Mouse (Mus musculus) thymus, adult 2 months (tissue): ENCODE measurements around the gene Gadd45a. TPM values are rescaled to one million over a fixed set of nuclear protein-coding genes. Genes with fewer than 3 reads are reported as not detected.

ENCODE experiments used
- DNase-seq: peaks from one replicate; pipeline ENCODE4 v3.0.0; 2021
- H3K27ac ChIP-seq: fragments of 200-500 bp; 2 replicates; pipeline ENCODE4 v1.5.1; 2012; ENCODE audit warnings: low read length, control low read depth; ENCODE audit not compliant: control insufficient read depth, insufficient read depth
- H3K27me3 ChIP-seq: fragments of 200-500 bp; 2 replicates; pipeline ENCODE4 v1.6.1; 2012; ENCODE audit warnings: mild to moderate bottlenecking, low read length, moderate library complexity, mixed read lengths; ENCODE audit not compliant: control insufficient read depth, insufficient read depth
- H3K36me3 ChIP-seq: fragments of 200-500 bp; 2 replicates; pipeline ENCODE4 v1.6.1; 2012; ENCODE audit warnings: mild to moderate bottlenecking, low read length, moderate library complexity; ENCODE audit not compliant: control insufficient read depth, insufficient read depth
- H3K4me1 ChIP-seq: fragments of 200-500 bp; replicated peaks from 2 replicates; pipeline ENCODE4 v1.6.1; 2012; ENCODE audit warnings: low read length; ENCODE audit not compliant: control insufficient read depth, insufficient read depth
- H3K4me3 ChIP-seq: fragments of 200-500 bp; 2 replicates; pipeline ENCODE4 v1.5.1; 2012; ENCODE audit warnings: mild to moderate bottlenecking, low read length, control low read depth, moderate library complexity; ENCODE audit not compliant: control insufficient read depth, insufficient read depth
- CTCF ChIP-seq: fragments of 200-500 bp; IDR thresholded peaks from 2 replicates; pipeline ENCODE4 v1.5.1; 2012; ENCODE audit warnings: mild to moderate bottlenecking, control low read depth, low read length, moderate library complexity, borderline replicate concordance; ENCODE audit not compliant: control insufficient read depth, poor library complexity, insufficient read depth; ENCODE audit errors: extremely low read depth
- POLR2A ChIP-seq: fragments of 200-500 bp; IDR thresholded peaks from 2 replicates; pipeline ENCODE4 v1.6.1; 2012; ENCODE audit warnings: mild to moderate bottlenecking, low read length, control low read depth, moderate library complexity; ENCODE audit not compliant: control insufficient read depth, poor library complexity, insufficient read depth; ENCODE audit errors: extremely low read depth
- WGBS: fragments of 180-500 bp; shearing (Covaris S2); methylation state at CpG from one replicate; pipeline ENCODE4 v1.1.7; 2018; 5-methylcytosine and 5-hydroxymethylcytosine counted together
- polyA plus RNA-seq: library from polyadenylated mRNA; depleted of rRNA; stranded (reverse); fragments of >200 nt; gene quantifications from 2 replicates; pipeline ENCODE4 v1.2.3, GENCODE M21; 2012

The Gadd45a gene
- polyA plus RNA-seq, 1 experiment: 44.9 TPM

DNA sequence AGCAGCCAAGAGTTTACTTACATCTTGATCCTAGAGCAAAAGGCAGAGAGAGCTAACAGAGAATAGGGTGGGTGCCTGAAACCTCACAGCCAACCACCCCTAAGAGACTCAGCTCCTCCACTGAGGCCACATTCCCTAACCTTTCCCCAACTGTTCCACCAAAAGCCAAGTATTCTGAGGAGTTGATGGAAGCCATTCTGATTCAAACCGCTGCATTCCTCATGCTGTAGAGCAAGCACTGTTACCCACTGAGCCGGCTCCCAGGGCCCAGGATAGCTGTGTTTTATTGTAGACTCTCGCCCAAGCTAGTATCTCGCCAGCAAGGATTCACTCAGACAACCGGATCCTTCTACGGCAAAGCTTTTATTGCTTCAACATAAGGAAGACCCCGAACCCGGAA is 42.3 kb downstream of the Gadd45a start:
- DNase-seq: no peak
- Histone ChIP-seq H3K27me3 (no peaks in the 10 kb centered on the region), H3K4me3 (no peak overlapping the region), H3K36me3 (no peaks in the 10 kb centered on the region), H3K27ac (no peak overlapping the region), H3K4me1 (no peaks in the 10 kb centered on the region; the same call in 1 of the 2 replicates)
- WGBS: 97% methylated on average over 8 of the region's 8 CpGs
- TF ChIP-seq CTCF: no peak
- no peak for TF ChIP-seq POLR2A

DNA sequence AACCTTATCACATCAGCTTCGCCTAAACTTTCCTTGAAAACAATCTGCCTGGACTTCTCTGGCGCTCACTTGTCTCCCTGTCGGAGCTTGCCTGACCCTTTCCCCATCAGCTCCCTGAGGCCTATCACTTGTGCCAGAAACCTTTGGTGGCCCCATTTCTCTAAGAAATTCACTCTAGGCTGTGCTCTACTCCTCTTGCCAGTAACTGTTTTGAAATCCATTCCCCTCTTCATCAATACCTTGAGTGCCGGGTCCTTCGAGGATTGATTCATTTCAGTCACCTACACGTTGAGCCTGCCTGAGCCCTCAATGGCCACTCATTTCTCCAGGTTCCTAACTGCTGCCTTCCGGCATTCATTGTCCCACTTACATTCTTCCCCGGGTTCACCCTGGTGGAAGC is 44.5 kb downstream of the Gadd45a start:
- TF ChIP-seq CTCF (no peak), POLR2A (no peak)
- no peak overlapping the region for H3K4me3 ChIP-seq
- H3K36me3 ChIP-seq: no peaks in the 10 kb centered on the region
- no peak for DNase-seq
- H3K4me1 ChIP-seq: no peaks in the 10 kb centered on the region
- 93% methylated on average over 8 of the region's 8 CpGs for WGBS
- H3K27me3 ChIP-seq: no peaks in the 10 kb centered on the region
- H3K27ac ChIP-seq: no peak overlapping the region

DNA sequence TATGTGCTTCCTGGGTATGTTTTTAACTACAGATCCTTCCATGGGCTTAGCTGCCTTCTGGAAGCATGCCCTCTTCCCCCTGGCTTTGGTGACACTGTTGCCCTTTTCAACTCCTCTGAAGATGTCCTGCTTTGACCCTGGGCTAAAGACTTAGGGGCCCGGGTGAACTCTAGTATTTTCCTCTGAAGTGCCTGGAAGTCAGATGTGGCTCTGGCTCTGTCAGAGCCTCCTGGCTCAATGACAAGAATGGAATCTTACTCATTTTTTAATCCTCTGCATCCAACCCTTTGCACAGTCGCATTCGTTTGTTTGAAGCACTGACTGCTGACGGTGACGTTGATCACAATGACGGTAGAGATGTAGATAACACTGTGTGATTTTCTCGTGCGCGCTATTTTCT is 45.0 kb downstream of the Gadd45a start:
- Histone ChIP-seq H3K4me1 (peaks cover 3% of the 10 kb centered on the region), H3K36me3 (no peaks in the 10 kb centered on the region), H3K4me3 (no peak overlapping the region), H3K27ac (no peak overlapping the region), H3K27me3 (no peaks in the 10 kb centered on the region)
- 91% methylated on average over 9 of the region's 9 CpGs for WGBS
- TF ChIP-seq CTCF (no peak), POLR2A (no peak)
- no peak for DNase-seq

DNA sequence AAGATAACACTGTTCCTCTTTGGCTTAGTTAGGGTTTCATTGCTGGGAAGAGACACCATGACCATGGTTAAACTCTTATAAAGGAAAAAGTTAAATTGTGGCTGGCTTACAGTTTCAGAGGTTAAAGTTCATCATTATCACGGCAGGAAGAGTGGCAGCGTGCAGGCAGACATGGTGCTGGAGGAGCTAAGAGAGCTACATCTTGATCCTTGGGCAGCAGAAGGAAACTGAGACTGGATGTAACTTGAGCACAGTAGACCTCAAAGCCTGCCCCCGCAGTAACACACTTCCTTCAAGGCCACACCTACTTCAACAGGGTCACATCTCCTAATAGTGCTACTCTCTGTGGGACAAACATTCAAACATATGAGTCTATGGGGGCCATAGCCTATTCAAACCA is 47.7 kb downstream of the Gadd45a start:
- peaks cover 3% of the 10 kb centered on the region for H3K4me1 ChIP-seq
- 59% methylated on average over 3 of the region's 3 CpGs for WGBS

DNA sequence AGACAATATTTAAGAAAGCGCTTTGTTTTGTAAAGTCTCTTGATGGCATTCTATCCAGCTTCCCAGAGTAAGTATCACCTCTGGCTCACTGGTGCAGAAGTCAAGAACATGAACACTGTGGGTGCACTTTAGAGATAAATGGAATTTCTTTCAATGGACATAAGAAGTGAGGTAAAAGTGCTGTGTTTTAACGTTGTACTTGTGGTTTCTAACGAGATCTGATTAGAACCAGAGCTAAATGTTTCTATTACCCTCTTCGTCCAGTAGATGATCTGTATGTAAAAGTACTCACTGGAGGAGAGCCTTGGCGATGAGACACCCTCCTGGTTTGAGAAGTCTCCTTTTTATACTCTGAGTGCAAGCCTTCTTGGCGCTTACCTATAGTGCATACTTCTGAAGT is 48.2 kb downstream of the Gadd45a start:
- Histone ChIP-seq H3K27ac (no peak overlapping the region), H3K4me3 (no peak overlapping the region), H3K27me3 (no peaks in the 10 kb centered on the region), H3K36me3 (no peaks in the 10 kb centered on the region), H3K4me1 (peaks cover 3% of the 10 kb centered on the region)
- WGBS: 86% methylated on average over 6 of the region's 6 CpGs
- no peak for TF ChIP-seq CTCF
- DNase-seq: no peak

More for the DNA sequence above, 47.7 kb downstream of the Gadd45a start:
- no peak for DNase-seq
- no peak overlapping the region for H3K27ac ChIP-seq
- no peak for TF ChIP-seq CTCF
- no peaks in the 10 kb centered on the region for H3K36me3 ChIP-seq
- H3K27me3 ChIP-seq: no peaks in the 10 kb centered on the region
- H3K4me3 ChIP-seq: no peak overlapping the region

DNA sequence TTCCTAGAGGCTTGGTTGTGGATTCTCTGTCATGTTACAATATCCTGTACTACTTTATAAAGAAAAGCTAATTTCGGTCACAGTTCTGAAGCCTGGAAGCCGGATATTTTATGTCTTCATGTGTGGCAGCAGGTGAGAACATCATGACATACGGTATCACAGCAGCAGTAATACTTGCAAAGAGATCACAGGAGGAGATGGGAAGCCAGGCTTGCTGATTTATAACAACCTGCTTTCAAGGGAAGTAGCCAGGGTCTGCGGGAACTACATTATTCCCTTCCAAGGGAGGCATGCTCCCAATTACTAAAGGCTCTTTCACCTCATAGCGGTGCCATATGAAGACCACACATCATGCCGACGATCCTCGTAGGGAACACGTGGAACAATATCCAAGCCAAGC is 48.9 kb downstream of the Gadd45a start:
- Histone ChIP-seq H3K27me3 (no peaks in the 10 kb centered on the region), H3K4me3 (no peak overlapping the region), H3K36me3 (no peaks in the 10 kb centered on the region), H3K4me1 (peaks cover 3% of the 10 kb centered on the region), H3K27ac (no peak overlapping the region)
- 97% methylated on average over 9 of the region's 9 CpGs for WGBS
- no peak for DNase-seq
- TF ChIP-seq CTCF: no peak
- no peak for TF ChIP-seq POLR2A

DNA sequence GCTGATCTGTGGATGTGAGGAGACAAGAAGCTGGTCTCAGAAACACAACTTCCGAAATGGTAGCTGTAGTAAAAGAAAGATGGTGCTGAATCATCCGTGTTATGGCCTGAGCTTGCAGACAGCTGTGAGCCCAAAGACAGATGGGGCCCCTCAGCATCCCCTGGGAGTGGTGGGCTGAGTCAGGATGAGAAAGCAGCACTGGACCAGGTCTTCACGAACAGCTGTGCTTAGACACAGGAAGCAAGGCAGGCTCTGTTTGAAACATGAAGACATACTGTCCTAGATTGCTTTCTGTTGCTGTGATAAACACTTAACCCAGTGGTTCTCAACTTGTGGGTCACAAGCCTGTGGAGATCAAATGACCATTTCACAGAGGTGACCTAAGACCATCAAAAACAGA is 49.6 kb downstream of the Gadd45a start:
- H3K4me3 ChIP-seq: no peak overlapping the region
- no peaks in the 10 kb centered on the region for H3K27me3 ChIP-seq
- 62% methylated on average over 3 of the region's 3 CpGs for WGBS
- no peak overlapping the region for H3K27ac ChIP-seq
- no peaks in the 10 kb centered on the region for H3K36me3 ChIP-seq
- peak; percentile 29 for DNase-seq
- no peak for TF ChIP-seq POLR2A
- H3K4me1 ChIP-seq: peaks cover 3% of the 10 kb centered on the region
